Mouse (Mus musculus): ENCODE measurements at regions not wholly inside any gene's neighbourhood (a gene's known extent, or its start where the extent isn't known, plus 50 kb on each side); places are given as distances from the start of the nearest gene placed in this dataset.

DNA sequence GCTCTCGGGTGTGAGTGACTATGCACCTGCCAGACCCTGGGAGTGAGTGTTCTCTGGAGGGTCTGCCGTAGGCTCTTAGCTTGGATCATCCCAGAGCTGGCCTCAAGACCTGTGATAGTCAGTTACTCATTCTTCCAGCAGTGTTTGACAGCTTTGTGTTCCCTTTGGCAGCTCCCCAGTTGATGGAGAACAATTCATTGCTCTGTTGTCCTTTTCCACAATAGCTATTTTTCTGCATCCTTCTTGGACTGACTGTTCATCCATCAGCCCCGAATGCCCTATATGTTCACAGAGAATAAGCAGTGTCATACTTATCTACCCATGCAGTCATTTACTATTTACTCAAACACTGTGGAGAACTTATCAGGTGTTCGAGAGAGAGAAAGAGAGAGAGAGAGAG lies 1368.5 kb downstream of the Gsdmc2 start:
- no peak for TF ChIP-seq CTCF (IDR thresholded peaks at IDR 0.05; ENCODE audit: low read depth, low read length)
- TF ChIP-seq POLR2A (IDR thresholded peaks at IDR 0.05; ENCODE audit: insufficient read depth, low read length), result no peak
- TF ChIP-seq EP300 (IDR thresholded peaks at IDR 0.05; ENCODE audit: insufficient read depth, low read depth, low read length), result no peak
